Mouse (Mus musculus) small intestine, adult 2 months (tissue): Measurements from ENCODE around the gene Iqcd. TPM values are rescaled to one million over a fixed set of nuclear protein-coding genes. Genes with fewer than 3 reads are reported as not detected.

ENCODE experiments used
- H3K27ac ChIP-seq: fragments of 200-500 bp; 2 replicates; pipeline ENCODE4 v1.5.1; 2012; ENCODE audit warnings: low read depth, low read length, control low read depth, inconsistent platforms; ENCODE audit not compliant: insufficient read depth
- H3K27me3 ChIP-seq: fragments of 200-500 bp; 2 replicates; pipeline ENCODE4 v1.6.1; 2012; ENCODE audit warnings: mild to moderate bottlenecking, moderate library complexity, low read length, inconsistent platforms; ENCODE audit not compliant: control insufficient read depth, insufficient read depth
- H3K36me3 ChIP-seq: fragments of 200-500 bp; 2 replicates; pipeline ENCODE4 v1.6.1; 2012; ENCODE audit warnings: mild to moderate bottlenecking, low read length, control low read depth, inconsistent platforms; ENCODE audit not compliant: control insufficient read depth, insufficient read depth
- H3K4me1 ChIP-seq: fragments of 200-500 bp; 2 replicates; pipeline ENCODE4 v1.6.1; 2012; ENCODE audit warnings: low read length, inconsistent platforms, mixed read lengths; ENCODE audit not compliant: control insufficient read depth, insufficient read depth, insufficient read length
- H3K4me3 ChIP-seq: fragments of 200-500 bp; 2 replicates; pipeline ENCODE4 v1.5.1; 2012; ENCODE audit warnings: low read depth, mild to moderate bottlenecking, control low read depth, inconsistent platforms, low read length, moderate library complexity
- CTCF ChIP-seq: fragments of 200-500 bp; IDR thresholded peaks from 2 replicates; pipeline ENCODE4 v1.5.1; 2012; ENCODE audit warnings: low read depth, mild to moderate bottlenecking, control low read depth, inconsistent platforms, low read length, moderate library complexity, mixed read lengths; ENCODE audit not compliant: insufficient replicate concordance, insufficient read length; ENCODE audit errors: extremely low read depth
- POLR2A ChIP-seq: fragments of 200-500 bp; IDR thresholded peaks from 2 replicates; pipeline ENCODE4 v1.6.1; 2012; ENCODE audit warnings: low read depth, mild to moderate bottlenecking, control low read depth, inconsistent platforms, low read length, moderate library complexity
- WGBS: fragments of 180-500 bp; shearing (Covaris S2); methylation state at CpG from one replicate; pipeline ENCODE4 v1.1.7; 2018; 5-methylcytosine and 5-hydroxymethylcytosine counted together
- polyA plus RNA-seq: library from polyadenylated mRNA; depleted of rRNA; stranded (reverse); fragments of >200 nt; gene quantifications from 2 replicates; pipeline ENCODE4 v1.2.3, GENCODE M21; 2012

The Iqcd gene
- polyA plus RNA-seq, 1 experiment: 0.25 TPM

DNA sequence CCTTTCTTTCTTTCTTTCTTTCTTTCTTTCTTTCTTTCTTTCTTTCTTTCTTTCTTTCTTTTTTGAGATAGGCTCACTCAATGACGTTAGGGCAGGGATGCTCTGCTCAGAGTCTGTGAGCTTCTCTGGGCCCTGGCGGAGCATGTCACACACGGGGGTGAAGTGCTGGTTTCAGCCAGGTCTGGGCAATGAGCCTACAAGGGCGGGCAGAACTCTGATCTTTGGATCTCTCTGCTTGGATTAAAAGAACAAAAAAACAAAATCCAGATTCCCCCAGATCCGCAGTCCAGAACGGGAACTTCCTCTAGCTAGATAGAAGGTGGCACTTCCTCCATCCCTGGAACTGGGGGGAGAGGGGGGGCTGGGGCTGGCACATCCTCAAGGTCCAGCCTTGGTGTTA lies 57.0 kb downstream of the Iqcd start:
- Histone ChIP-seq H3K27ac (no peak overlapping the region), H3K36me3 (no peaks in the 10 kb centered on the region), H3K27me3 (peaks cover 10% of the 10 kb centered on the region; the same call in 1 of the 2 replicates), H3K4me1 (peaks cover 14% of the 10 kb centered on the region), H3K4me3 (no peak overlapping the region)
- WGBS: 14% methylated on average over 6 of the region's 6 CpGs
- TF ChIP-seq CTCF (no peak), POLR2A (no peak)

DNA sequence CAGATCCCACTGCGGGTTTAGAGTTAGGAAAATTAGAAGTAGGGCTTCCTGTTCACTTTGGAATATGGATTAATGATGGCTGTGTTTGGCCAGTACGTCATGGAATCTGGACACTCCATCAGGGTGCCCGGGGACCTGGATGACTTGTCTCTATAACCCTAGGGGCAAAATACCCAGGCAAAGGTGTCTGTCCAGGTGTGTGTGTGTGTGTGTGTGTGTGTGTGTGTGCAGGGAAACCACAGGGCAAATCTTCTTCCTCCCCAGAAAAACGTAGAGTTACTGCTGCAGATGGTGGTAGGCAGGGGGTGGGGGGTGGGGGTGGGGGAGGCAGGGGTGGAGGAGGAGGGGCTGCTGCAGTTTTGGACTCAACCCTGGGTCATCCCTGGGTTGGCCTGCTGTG lies 58.5 kb downstream of the Iqcd start:
- Histone ChIP-seq H3K27me3 (peaks cover 10% of the 10 kb centered on the region; the same call in 1 of the 2 replicates), H3K36me3 (no peaks in the 10 kb centered on the region), H3K4me1 (peaks cover 19% of the 10 kb centered on the region), H3K4me3 (no peak overlapping the region), H3K27ac (no peak overlapping the region)
- TF ChIP-seq CTCF (no peak), POLR2A (no peak)
- WGBS: 82% methylated on average over 3 of the region's 4 CpGs

DNA sequence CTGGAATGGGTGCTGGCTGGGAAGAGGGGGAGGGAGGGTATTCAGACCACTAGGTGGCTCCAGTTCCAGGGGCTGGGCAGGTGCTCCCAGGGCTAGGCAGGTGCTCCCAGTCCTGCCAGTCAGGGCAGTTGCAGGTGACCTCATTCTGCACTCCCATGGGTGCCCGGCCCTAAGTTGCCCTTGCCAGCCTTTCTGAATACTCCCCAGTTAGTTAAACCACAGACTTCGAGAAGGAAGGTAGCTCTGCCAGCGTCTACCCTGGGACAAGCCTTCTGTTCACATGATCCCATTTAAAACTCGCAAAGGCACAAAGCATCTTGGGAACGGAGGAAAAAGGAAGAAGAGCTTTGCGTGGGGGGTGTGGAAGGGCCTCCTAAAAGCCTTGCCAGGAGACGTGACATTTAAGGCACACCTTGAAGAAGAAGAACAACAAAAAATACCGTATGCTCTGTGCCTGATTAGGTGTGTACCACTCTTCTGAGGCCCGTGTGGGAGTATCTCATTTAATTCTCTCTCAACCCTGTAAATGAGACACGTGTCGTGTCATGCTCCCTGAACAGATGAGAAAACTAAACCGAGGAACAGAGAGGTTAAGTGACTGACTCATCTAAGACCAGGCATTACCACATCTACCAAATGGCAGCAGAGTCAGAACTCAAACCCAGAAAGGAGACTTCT lies 59.1 kb downstream of the Iqcd start:
- Histone ChIP-seq H3K36me3 (no peaks in the 10 kb centered on the region), H3K4me1 (peaks cover 19% of the 10 kb centered on the region), H3K4me3 (no peak overlapping the region), H3K27me3 (peaks cover 10% of the 10 kb centered on the region; the same call in 1 of the 2 replicates), H3K27ac (no peak overlapping the region)
- TF ChIP-seq POLR2A (no peak), CTCF (no peak)
- 18% methylated on average over 12 of the region's 12 CpGs for WGBS

DNA sequence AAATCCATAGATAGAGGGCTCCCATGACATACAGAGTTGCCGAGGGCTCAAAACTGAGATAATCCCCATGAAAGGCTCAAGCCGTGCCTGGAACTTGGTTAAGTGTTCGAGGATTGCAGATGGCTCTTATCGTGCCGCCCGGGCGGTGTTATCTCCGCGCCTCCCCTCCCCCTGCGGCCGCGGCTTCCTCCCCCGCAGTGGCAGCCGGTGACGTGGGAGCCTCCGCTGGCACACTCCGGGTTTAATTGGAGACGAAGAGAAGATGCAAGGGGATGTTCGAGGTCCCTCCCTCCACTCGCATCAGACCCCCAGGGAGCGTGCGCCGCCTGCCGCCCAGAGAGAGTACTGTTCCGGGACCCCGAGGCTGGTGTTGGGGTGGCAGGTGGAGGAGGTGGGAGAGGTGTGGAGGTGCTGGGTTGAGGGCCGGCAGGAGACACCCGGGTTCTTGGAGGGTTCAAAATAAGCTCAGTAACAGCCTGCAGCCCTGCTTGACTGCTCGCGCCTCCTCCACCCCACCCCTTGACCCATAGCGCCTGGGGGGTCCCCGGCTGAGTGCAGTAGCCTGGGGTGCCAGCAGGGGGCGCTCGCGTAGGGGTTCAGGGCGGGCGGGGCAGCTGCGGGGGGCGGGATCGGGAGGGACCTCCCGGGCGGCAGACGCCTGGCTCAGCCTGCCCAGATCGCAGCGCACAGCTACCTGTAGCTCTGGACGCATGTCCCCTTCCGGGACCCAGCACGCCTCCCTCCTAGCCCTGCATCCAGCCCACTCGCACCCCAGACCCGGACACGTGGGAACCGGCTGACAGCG lies 60.0 kb downstream of the Iqcd start, which contains the start of gene Rasal1:
Gene Rasal1, plus strand, starts transcription at position 244 of the 805 bp plus-strand sequence.
- H3K27me3 ChIP-seq: peaks cover 10% of the 10 kb centered on the region; the same call in 1 of the 2 replicates
- no peak within 1 kb of the TSS for H3K27ac ChIP-seq
- TF ChIP-seq POLR2A: no peak
- TF ChIP-seq CTCF: peak; percentile 60; the same call in 1 of the 2 replicates
- WGBS: 1% methylated on average over 51 of the region's 53 CpGs
- peaks cover 16% of the 10 kb centered on the region for H3K4me1 ChIP-seq
- no peaks in the 10 kb centered on the region for H3K36me3 ChIP-seq
- H3K4me3 ChIP-seq: peak within 1 kb of the TSS; percentile 51

DNA sequence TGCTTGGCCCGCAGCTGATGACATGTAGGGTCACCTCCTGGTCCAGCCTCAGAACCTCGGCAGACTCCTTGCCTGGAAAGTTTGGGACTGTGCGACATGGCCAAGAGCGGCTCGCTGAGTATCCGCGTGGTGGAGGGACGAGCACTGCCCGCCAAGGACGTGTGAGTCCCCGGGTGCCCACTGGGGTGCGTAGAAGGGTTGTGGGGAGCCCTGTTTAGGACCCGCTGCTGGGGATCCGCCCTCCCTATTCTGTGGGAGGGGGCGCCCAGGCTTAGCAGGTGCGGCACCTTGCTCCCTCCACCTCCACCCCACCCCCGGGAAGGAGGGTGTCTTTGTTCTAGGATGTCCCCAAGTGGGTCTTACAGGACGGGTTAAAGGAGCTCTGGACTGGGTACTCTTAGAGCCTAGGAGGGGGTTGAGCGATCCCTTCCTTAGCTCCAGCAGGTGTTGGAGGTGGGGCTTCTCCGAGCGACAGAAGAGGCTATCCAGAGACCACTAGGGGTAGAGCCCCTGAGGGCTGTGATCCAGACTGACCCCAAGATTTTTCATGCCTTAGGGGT lies 60.6 kb downstream of the Iqcd start:
- TF ChIP-seq CTCF (no peak), POLR2A (no peak)
- peaks cover 10% of the 10 kb centered on the region; the same call in 1 of the 2 replicates for H3K27me3 ChIP-seq
- H3K4me1 ChIP-seq: peaks cover 13% of the 10 kb centered on the region
- 3% methylated on average over 21 of the region's 21 CpGs for WGBS
- no peaks in the 10 kb centered on the region for H3K36me3 ChIP-seq
- peak overlapping the region; percentile 51 for H3K4me3 ChIP-seq
- H3K27ac ChIP-seq: no peak overlapping the region

DNA sequence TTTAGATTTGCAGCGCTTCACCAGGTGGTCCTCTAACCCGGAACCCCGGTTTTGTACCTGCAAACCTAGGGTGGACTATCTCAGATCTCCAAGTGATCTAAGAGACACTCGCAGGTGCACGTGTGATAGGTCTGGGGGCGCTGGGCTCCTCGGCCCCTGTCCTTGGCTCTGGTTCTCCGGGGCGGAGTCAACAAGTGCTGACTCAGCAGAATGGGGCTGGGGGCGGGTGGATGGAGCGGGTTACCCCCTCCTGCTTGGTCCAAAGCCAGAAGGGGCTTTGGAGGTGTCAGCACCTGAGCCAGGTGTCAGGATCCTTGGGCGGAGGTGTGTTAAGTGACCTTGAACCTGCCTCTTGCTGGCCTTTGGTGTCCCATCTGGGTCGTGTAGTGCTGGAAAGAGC lies 61.1 kb downstream of the Iqcd start:
- Histone ChIP-seq H3K36me3 (no peaks in the 10 kb centered on the region), H3K27me3 (peaks cover 10% of the 10 kb centered on the region; the same call in 1 of the 2 replicates), H3K4me1 (peaks cover 13% of the 10 kb centered on the region), H3K27ac (no peak overlapping the region), H3K4me3 (no peak overlapping the region)
- TF ChIP-seq CTCF (no peak), POLR2A (no peak)
- WGBS: 29% methylated on average over 13 of the region's 13 CpGs
